Mouse (Mus musculus) central nervous system, embryonic 11.5 days (tissue): ENCODE data around the gene Otud4. TPM values are rescaled to one million over a fixed set of nuclear protein-coding genes. Genes with fewer than 3 reads are reported as not detected.

ENCODE experiments used
- polyA plus RNA-seq: library from polyadenylated mRNA; depleted of rRNA; stranded (reverse); fragments of >200 nt; gene quantifications from 2 replicates; pipeline ENCODE4 v1.2.3, GENCODE M21; 2012; rRNA removed

Gene Otud4
- polyA plus RNA-seq: 28.4 and 37.2 TPM in 2 replicates

DNA sequence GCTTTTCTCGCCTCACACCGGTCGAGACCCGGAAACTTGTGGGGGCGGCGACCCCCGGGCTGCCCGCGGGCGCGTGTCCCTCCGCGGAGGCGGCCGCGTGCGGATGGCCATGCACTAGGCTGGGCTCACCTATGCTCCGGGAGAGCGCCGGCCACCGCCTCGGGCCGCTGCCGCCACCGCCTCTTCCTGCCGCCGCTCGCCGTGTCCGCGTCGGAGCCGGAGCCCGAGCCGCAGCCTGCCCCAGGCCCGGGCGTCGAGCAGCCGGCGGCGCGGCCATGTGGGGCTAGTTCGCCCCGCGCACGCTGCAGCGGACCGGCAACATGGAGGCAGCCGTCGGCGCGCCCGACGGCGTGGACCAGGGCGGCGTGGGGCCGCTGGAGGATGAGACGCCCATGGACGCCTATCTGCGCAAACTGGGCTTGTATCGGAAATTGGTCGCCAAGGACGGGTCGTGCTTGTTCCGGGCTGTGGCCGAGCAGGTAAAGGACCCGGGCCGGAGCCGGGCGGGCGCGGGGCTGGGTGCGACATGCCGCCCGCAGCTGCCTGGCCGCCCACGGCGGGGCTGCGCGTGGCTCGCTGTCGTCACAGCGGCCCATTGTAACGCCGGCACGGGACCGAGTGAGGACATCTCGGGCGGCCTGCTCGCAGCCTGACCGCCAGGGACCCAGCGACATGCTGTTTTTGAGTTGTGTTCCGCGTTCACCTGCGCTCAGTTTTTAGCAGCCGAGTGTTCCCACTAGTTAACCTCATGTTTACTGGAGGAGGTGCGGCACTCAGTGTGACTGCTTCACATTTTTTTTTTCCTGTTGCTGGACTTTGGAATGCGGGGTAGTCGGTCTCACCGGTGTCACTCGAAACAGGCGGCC is at the start of gene Otud4:
Gene Otud4, plus strand, starts transcription at position 33 of the 866 bp plus-strand sequence.

GRCm38 (mm10) chr8:79711064-79711961 is 71.9 kb downstream of the Otud4 start, which contains the start of the genes Abce1 and Anapc10:
Abce1 (minus strand) TSS chr8:79711740.
Anapc10 (plus strand) TSS chr8:79711820.

Other genes starting within 250 kb of the Otud4 start
- 36.7 and 40.6 TPM in 2 replicates for gene Smad1, start 240.1 kb upstream of the Otud4 start, polyA plus RNA-seq
- gene Abce1, start 72.1 kb downstream of the Otud4 start, polyA plus RNA-seq: 61.1 and 97.7 TPM in 2 replicates
- gene Anapc10, start 72.2 kb downstream of the Otud4 start, polyA plus RNA-seq: 8.5 and 17.9 TPM in 2 replicates